Mouse (Mus musculus) regulatory T cell (primary cell): ENCODE data around the gene Dlx4.

Experiments
- in situ Hi-C: fragments of 300-600 bp; cut with MboI, MseI; formaldehyde crosslinking; loops from one replicate; pipeline ENCODE4 v1.15.1; 2025; ENCODE audit warnings: high pct_unique_total_duplicates

The Dlx4 gene

DNA sequence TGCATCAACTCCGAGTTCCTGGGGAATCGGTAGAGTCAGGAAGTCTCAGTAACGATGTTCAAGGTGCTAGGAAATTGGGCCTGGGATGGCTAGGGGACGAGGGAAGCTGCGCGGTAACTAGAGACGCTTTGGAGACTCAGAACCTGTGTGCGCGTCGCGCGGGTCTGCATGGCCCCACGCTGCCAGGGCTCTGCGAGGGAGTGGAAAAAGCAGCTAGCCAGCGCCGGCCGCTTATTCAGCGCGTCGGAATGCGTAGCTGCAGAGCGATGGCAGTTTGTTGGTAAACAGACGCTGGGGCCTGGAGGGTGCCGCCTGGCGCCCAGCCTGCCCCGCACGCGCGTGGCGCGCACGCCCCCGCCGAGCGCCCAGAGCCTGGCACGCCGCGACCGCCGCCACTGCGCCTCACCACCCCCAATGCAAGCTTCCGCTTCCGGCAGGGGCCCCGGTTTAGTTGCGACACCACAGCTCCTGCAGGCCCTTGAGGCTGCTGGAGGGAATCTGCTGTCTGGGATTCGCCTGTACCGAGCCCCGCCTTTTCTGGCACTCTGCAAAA, at the start of gene Dlx4:
Dlx4 (minus strand) TSS at position 413 of the 553 bp plus-strand sequence.
- in situ Hi-C loops, result no loop called here

DNA sequence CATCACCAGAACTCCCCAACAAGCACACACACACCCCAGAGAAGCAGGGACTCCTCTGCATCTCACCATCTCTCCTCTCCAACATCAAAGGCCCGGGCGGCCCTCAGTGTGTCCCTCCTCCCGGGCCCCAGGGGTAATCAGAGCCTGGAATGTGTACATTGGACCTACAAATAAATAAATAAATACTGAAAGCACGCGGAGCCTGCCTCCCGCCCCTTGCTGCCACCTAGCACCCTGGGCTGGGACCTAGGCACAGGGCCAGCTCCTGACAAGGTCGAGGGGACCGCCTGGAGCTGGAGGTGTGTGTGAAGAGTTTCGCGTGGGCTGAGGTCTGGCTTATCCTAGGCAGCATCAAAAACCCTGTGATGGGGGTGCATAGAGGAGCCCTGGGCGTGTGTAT, 43.8 kb upstream of the Dlx4 start:
- in situ Hi-C loops, result no loop called here

DNA sequence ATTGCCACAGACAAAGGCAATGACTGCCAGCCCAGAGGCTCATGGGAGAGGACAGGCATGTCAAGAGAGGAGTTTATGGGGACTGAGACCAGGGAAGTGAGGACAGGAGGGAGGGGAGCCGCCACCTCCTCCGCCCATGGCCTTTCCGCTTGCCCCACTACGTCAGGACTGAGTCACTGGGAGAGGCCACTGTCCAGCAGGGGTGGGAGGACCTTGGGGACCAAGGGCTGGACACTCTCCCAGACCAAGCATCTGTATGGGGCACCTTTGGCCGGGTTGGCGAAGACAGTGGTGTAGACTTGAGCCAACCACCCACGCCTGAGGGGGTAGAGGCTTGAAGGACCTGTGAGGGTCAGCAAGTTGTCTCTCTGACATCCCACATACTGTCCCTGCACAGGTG, 40.8 kb upstream of the Dlx4 start:
- in situ Hi-C loops, result no loop called here

DNA sequence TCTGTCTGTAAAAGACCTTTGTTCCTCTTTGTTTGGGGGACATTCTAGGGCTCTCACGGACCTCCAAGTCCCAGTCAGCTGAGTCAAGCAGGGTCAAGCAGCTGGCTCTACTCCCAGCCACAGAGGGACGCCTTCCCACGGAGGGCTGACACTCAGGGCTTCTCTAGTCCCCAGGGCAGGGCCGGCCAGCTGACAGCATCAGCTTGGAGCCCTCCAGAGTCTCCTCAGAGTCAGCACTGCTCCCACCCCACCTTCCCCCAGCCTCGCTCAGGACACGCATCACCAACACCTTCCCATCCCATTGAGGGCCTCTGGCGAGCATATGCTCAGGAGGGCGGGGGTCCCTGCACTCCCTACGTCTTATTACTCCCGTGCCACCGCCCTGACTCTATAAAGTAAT, 39.6 kb upstream of the Dlx4 start:
- in situ Hi-C loops, result no loop called here

DNA sequence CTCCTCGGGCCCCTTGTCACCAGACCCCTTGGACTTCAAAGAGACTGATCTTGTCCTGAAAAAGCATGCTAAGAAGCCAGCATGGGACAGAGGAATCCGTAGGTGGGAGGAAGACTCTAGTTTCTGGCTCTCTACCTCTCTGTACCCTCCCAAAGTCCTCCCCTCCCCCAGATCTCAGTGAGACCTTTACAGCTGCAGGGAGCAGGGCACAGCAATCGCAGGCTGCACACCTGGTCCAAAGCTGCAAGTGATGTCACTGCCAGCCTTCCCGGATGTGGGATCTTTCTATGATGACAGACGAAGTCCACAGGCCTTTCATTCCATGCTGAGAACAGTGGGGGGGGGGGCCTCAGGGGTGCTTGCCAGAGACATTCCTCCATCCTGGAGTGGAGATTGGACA, 38.5 kb upstream of the Dlx4 start:
- in situ Hi-C loops, result no loop called here

DNA sequence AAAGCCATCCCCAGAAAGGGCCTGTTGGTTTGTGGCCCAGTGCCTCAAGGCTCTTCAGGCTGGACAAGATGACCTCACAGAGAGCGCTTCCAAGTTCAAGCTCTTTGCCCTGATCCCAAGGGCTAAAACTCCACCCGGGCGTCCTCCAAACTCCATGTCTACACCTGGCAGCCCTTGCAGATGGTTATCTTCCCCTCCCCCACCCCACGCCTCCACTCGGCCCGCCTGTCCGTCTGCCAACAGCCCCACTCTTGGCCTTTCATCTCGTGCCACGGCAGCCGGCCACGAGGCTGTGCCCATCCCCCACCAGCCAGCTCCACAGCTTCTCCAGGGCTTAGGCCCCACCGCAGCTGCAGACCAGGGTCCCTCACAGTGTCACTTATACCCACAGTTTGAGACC, 33.2 kb upstream of the Dlx4 start:
- in situ Hi-C loops, result no loop called here

DNA sequence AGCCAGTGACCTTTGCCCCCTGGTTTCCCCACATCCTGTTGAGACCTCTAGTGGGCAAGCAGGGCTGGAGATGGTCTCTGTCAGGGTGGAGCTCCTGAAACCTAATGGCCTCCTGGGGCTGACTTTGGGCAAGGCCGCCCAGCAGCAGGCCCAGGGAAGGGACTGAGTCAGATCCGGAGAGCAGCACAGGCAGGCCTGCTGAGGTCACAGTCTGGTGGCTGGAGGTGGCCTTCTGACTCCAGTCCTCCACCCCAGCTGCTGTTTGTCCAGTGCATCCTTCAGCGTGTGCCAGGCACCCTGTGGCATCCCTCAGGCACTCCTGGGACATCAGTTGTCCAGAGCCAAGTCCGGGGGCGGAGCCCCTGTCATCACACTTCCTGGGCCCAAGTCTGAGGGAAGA, 19.8 kb upstream of the Dlx4 start:
- in situ Hi-C loops, result no loop called here

DNA sequence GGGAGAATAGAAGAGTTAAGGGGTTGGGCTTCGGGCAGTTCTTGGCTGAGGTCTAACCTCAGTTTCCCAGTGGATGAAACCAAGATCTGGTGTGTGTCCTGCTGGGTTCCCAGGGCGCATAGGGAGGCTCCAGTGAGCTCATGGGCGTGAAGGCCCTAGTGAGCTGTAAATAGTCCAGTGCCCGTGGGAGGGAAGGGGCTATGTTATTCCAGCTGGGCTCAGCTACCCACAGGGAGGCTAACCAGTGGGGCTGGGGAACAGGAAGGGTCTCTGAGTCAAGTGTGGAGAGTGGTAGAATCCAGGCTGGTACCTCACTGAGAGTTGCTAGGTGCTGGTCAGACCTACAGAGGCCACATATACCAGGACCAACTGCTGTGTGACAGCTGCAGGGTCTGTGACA, 15.6 kb upstream of the Dlx4 start:
- in situ Hi-C loops, result no loop called here

DNA sequence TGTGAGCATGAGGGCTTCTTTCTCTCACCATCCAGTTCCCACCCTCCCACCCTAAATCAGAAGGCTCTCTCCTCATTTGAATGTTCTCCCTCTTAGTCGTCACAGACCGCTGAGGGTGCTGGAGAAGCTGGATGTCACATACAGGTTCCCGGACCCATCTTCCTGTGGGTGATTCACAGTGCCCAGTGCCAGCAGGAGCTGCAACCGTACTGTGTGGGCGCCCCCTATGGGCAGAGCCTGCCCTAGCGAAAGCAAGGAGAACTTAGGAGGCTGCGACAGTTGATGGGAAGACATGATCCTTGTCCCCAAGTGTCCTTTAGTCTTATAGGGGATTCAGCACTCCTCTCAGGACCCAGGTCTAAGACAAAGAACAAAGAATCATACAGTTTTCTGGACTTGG, 14.6 kb upstream of the Dlx4 start:
- in situ Hi-C loops, result no loop called here

DNA sequence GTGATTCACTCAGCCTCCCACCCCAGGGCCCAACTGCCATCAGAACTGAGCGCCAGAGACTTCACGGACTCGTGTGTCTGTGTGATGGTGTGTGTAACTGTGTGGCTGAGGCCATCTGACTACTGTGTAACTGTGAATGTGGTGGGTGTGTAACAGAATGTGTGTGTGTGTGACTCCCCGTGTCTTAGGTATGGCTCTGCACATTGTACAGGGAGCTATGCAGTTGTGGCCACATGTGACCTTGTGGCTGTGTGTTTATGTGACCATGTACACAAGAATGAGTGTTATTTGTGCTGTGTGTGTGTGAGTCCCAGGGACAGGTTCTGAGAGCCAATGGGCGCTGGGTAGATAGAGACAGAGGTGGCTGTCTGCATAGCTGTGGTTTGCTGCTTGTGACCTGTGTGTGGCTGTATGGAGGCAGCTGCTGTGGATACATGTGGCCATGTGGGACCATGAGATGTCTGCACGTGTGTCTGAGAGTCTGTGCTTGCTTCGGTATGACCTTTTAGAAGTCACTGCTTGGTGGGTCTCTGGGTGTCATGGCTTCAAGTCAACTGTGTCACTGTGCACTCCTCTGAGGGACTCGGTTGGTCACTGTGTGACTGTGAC, 13.8 kb upstream of the Dlx4 start:
- in situ Hi-C loops, result no loop called here

DNA sequence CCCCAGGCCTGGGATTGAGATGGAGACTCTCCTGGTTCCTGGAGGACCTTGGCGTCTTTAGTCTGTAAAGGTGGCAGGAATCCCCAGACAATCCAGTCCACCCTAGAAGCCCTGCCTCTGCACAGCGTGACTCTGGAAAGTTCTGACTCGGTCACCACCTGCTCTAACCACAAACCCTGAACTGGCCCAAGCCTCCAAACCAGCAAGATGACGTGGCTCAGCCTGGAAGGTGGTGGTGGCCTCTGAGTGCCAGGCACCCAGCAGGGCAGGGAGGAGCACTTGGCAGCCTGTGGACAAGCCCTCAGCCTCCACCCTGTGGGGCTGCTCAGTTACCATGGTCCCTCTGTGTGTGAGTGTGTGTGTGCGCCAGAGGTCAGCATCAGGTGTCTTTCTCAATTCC, 11.8 kb upstream of the Dlx4 start:
- in situ Hi-C loops, result no loop called here

DNA sequence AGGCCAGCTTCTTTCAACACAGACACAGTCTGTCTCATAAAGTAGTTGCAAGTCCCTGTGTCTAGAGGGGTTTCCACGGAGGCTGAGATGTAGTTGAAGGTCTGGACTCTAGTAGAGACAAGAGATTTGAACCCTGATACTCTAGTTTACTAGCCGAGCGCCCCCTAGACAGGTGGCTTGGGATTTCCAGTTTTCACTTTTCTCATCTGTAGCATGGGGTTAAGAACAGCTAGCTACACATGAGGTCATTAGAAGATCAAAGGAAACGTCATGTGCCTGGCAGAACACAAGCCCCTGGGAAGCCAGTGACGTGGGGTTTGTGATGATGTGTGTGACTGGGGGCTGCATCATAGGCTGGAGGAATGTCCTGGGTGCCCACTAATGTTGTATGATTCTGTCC, 11.3 kb upstream of the Dlx4 start:
- in situ Hi-C loops, result no loop called here

DNA sequence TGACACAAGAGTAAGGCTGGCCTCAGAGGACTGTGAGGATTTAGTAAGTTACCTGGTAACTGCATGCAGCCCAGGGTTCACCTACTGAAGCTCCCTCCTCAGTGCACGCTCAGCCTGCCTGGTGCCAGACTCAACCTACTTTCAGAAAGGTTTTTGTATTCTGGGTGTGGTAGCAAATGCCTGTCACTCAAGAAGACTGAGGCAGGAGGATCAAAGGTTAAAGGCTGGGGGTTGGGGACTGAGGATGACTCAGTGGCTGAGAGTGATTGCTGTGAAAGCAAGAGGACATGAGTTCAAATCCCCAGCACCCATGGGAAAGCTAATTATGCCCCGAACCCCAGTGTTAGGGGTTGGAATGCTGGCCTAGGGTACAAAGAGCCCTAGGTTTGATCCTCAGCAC, 9.4 kb upstream of the Dlx4 start:
- in situ Hi-C loops, result no loop called here

DNA sequence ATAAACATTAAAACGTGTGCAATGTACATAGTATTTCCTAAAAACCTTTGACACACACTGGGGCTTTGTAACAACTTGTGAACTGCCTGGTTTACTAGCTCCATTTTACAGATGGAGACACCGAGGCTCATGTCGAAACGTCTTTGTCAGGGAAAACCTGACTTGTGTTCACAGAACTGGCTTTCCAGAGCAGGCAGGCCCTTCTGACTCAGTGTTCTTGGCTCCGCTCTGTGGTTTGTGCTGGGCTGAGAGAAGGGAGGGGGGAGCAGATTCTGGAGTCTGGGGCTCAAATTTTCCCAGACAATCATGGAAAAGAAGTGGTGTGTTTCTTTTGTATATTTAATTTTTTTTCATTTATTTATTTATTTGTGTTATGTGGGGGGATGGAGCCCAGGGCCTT, 7.6 kb upstream of the Dlx4 start:
- in situ Hi-C loops, result no loop called here

DNA sequence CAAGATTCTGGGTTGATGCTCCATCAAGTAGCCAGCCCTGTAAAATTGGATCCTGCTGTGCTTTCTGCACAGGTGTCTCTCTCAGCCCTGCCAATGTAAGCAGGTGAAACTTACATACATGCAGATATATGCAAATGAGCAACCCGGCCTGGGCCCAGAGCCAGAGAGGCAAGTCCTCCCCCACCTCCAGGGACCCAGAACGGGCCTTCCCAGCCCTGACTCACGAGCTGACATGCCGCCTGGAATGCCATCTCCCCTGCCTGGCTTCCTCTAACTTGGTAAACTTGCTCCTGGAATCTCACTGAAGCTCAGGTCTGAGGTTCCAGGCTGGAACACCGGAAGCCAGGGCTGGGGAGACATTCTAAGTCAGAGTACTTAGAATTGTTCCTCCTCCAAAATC, 7.1 kb upstream of the Dlx4 start:
- in situ Hi-C loops, result no loop called here

DNA sequence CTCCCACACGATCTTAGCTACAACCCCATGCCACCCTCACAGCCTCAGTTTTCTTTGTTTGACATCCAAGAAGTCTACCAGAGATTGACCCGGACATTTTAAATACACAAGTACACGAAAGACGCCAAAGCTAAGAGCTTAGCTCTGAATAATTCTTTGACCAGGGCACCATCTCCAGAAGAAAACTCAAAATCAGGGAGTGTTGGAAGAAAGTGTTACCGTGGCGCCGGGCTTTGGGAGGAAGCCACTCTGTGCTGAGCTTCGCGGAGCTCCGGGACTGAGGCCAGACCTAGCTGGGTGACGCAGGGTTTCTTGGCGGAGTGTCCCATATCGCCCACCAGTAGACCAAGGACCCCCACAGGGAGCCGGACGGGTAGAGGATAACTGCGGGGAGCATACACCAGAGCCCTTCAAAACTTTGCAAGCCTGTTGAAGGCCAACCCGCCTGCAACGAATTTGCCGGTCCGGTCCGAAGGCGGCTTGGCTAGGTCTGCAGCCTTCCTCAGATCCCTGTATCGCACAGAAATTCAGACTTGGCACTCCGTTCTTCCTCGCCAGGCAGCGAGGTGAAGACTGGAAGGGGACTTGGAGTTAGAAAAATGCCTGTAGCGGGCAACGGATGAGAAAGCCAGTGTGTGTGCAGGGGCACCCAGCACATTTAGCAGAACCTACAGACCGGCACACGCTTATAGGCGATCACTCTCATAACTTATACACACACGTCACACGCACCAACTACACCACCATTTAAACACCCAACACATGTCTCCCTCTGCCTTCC, 4.4 kb upstream of the Dlx4 start:
- in situ Hi-C loops, result no loop called here

DNA sequence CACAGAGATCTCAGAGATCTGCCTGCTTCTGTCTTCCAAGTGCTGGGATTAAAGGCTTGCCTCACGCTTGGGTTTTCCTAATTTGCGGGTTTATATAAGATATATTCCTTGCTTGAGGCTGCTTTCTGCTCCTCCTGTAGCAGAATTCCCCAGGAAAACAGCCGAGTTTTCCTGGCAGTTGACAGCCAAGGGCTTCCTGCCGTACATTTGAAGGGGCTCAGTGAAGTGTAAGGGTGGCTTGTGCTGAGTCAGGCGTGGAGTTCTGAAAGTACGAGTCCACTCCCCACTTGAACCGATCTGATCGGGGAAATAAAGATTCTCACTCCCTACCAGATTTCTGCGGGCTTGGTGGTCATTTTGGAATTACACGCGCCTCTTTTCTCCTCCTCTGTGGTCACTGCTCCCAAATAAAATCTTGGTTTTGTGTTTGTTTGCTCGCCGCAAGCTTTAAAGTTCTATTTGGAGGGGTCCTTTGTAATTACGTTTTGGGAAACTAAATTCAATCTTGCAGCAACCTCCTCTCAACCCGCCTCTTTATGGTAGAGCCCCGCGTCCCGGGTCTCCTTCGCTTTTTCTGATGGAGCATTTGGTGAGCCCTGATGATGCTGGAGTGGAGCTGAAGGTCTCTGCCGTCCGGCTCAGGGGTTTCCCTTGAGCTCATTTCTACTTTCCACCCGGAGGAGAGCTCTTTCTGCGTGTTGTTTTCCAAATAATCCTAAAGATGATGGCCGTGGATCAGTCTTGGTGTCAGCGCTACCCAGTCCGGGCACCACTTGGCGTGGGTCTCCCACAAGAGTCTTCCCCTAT, 3.6 kb upstream of the Dlx4 start:
- in situ Hi-C loops, result no loop called here

DNA sequence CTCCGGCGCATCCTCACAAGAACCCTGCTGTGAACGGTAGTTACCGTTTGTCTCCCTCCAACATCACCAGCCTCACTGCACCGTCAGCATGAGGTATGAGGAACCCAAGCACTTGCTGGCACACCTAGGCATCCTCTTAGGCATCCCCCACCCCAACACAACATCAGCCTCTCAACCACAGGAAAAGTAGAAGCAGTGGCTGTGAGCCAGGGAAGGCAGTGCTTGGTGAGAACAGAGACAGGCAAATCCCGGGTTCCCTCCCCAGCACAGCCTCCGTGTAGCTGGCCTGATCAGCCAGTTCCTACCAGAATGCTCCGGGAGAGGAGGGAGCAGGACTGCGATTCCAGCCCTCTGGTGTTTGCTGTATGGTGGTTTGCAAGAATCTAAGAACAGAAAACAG, 2.7 kb upstream of the Dlx4 start:
- in situ Hi-C loops, result no loop called here

DNA sequence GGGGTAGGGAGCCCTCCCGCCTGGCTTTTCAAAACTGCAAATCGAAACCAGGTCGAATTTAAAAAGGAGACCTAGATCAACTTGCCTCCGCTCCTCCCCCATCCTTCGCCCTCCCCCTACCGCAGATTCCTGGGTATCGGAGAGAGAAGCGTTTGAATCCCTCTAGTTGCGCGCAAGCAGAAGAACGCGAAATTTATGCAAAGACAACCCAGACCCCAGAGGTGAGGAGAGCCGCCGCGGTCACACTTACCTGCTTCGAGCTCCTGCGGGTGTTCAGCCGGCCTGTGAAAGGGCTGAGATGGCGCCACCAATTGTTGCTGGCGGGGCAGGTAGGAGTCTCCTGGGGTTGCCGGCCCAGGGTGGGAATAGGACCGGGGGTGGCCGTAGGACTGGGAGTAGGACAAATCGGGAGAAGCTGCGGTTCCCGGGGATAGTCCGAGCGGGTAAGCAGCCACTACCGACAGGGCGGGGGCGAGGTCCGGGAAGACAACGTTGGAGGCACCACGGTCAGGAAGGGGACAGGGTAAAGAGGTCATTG, 1.0 kb downstream of the Dlx4 start:
- in situ Hi-C loops, result no loop called here

DNA sequence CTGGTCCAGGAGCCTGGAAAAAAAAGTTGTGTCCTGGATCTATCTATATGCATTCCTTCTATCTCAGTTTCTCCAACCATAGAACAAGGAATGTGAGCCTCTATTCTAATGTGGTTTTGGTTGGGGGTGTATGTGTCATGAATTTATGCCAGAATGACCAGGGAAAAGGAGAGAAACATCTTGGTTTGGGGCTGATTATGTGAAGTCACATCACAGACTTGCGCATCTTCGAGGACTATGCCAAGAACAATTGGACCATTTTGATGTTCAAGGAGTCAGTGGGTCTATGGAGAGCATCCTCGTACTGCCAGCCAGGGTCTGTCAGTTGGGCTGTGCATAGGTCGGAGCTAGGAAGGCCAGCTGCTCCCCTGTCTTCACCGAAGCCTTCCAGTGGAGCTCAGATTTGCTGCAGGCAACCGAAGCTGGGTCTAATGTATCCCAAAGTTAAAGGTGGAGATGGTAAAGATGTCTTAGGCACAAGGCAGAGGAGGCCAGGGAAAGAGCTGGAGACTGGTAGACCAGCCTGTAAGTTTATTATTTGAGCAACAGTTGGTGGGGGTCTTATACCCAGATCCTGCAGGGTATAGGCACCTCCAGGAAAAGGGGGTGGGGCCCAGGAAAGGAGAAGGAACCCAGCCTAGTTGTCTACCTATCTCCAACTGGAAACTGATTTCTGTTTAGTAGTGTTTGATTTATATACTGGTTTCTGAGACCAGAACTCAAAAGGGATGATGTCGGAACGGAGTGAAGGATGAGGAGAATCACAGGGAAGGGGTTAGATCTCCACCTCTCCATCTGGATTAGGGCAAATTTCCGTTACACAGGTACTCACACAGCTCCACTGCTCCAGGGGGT, 1.7 kb downstream of the Dlx4 start:
- in situ Hi-C loops, result no loop called here

DNA sequence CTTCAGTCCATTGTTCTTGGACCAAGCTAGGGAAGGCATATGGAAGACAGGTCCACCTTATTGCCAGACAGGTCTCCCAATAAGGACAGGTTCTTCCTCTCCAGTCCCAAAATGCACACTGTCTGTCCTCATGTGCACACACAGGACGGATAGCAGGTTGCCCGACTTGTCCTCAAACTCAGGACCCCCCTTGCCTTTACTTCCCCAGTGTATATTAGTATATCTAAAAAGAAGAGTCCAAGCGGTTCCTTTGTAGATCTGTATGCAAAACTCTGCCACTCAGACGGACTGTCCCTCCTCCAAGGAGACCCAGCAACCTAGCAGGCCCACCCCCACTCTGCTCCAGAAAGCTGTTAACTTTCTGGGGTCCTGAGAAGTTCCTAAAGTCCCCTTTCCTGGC, 2.4 kb downstream of the Dlx4 start:
- in situ Hi-C loops, result no loop called here
